Mouse (Mus musculus): ENCODE data around the gene Olfr493.

Olfr493 gene

GRCm38 (mm10) chr7:108346879-108347278 lies at the start of gene Olfr493:
Gene Olfr493 (minus strand): TSS chr7:108346979.
- no peak for DNase-seq

GRCm38 (mm10) chr7:108392867-108393266 lies 46.1 kb upstream of the Olfr493 start, which contains the start of gene Olfr495:
Gene Olfr495 (plus strand): TSS chr7:108393167.
- no peak for DNase-seq

- DNase-seq = no peak
These were observed 18.3 kb upstream of the Olfr493 start, which contains the start of gene Olfr494 for GRCm38 (mm10) chr7:108365035-108365434. Gene Olfr494 (plus strand): TSS chr7:108365335.

GRCm38 (mm10) chr7:108323574-108323973 lies 23.2 kb downstream of the Olfr493 start, which contains the start of gene Olfr492:
Gene Olfr492 (minus strand): TSS chr7:108323674.
- DNase-seq = no peak

GRCm38 (mm10) chr7:108313151-108313550 lies 33.6 kb downstream of the Olfr493 start, which contains the start of gene Olfr491:
Gene Olfr491 (plus strand): TSS chr7:108313451.
- no peak for DNase-seq

All from spleen, adult 18-20 months (tissue).